Mouse (Mus musculus) midbrain, embryonic 10.5 days (tissue): ENCODE measurements around the gene Kat8. TPM values are rescaled to one million over a fixed set of nuclear protein-coding genes. Genes with fewer than 3 reads are reported as not detected.

ENCODE experiments used
- DNase-seq: peaks from one replicate; pipeline ENCODE4 v3.0.0-alpha.2; 2017; ENCODE audit warnings: low spot score
- H3K27ac ChIP-seq: fragments of 300-500 bp; sonication (generic); replicated peaks from 2 replicates; pipeline ENCODE4 v1.5.1; 2016; ENCODE audit warnings: mild to moderate bottlenecking
- H3K27me3 ChIP-seq: fragments of 300-500 bp; sonication (generic); 2 replicates; pipeline ENCODE4 v1.6.1; 2016; ENCODE audit warnings: low read depth, mild to moderate bottlenecking; ENCODE audit not compliant: poor library complexity, severe bottlenecking
- H3K36me3 ChIP-seq: fragments of 300-500 bp; sonication (generic); 2 replicates; pipeline ENCODE4 v1.6.1; 2016; ENCODE audit warnings: mild to moderate bottlenecking, moderate library complexity
- H3K4me1 ChIP-seq: fragments of 300-500 bp; sonication (generic); 2 replicates; pipeline ENCODE4 v1.6.1; 2016
- H3K4me3 ChIP-seq: fragments of 300-500 bp; sonication (generic); 2 replicates; pipeline ENCODE4 v1.5.1; 2016; ENCODE audit warnings: mild to moderate bottlenecking, moderate library complexity
- H3K9me3 ChIP-seq: fragments of 300-500 bp; sonication (generic); replicated peaks from 2 replicates; pipeline ENCODE4 v1.6.1; 2016; ENCODE audit warnings: mild to moderate bottlenecking
- WGBS: fragments of 180-500 bp; shearing (Covaris S2); methylation state at CpG from one replicate; pipeline ENCODE4 v1.1.7; 2016; 5-methylcytosine and 5-hydroxymethylcytosine counted together
- polyA plus RNA-seq: library from polyadenylated mRNA; unstranded; fragments of >200 nt; fragmentation: Nextera tagmentation; extraction: Ambion mirVana; gene quantifications from 2 replicates; pipeline ENCODE4 v1.2.1, GENCODE M21; 2016

Gene Kat8
- polyA plus RNA-seq, 1 experiment from 2014 or later = 52.4 TPM

- Histone ChIP-seq H3K4me3 (peak overlapping the region; percentile 27), H3K4me1 (peaks cover 5% of the 10 kb centered on the region), H3K9me3 (no peaks in the 10 kb centered on the region), H3K27me3 (peaks cover 38% of the 10 kb centered on the region), H3K36me3 (no peaks in the 10 kb centered on the region), H3K27ac (no peak overlapping the region)
- 15% methylated on average over 23 of the region's 23 CpGs for WGBS
- no peak for DNase-seq
Measured at GRCm38 (mm10) chr7:127944614-127945013, 32.3 kb downstream of the Kat8 start.

- Histone ChIP-seq H3K27ac (no peak within 1 kb of the TSS), H3K4me3 (no peak within 1 kb of the TSS), H3K9me3 (no peaks in the 10 kb centered on the region), H3K36me3 (no peaks in the 10 kb centered on the region), H3K4me1 (peaks cover 5% of the 10 kb centered on the region), H3K27me3 (peaks cover 38% of the 10 kb centered on the region)
- 83% methylated on average over 6 of the region's 6 CpGs for WGBS
- DNase-seq = no peak
Measured at GRCm38 (mm10) chr7:127946470-127947023, 34.2 kb downstream of the Kat8 start, which contains the start of gene Prss36. Prss36 (minus strand) TSS chr7:127946725.

- H3K9me3 ChIP-seq = no peaks in the 10 kb centered on the region
- WGBS = 49% methylated on average over 13 of the region's 13 CpGs
Measured at GRCm38 (mm10) chr7:127952864-127953581, 40.7 kb downstream of the Kat8 start.

GRCm38 (mm10) chr7:127959364-127959763 lies 47.0 kb downstream of the Kat8 start:
- WGBS = 77% methylated on average over 5 of the region's 5 CpGs
- no peaks in the 10 kb centered on the region for H3K36me3 ChIP-seq
- H3K4me1 ChIP-seq = no peaks in the 10 kb centered on the region
- H3K4me3 ChIP-seq = no peak overlapping the region
- H3K27me3 ChIP-seq = no peaks in the 10 kb centered on the region
- H3K27ac ChIP-seq = no peak overlapping the region
- no peaks in the 10 kb centered on the region for H3K9me3 ChIP-seq
- DNase-seq = no peak

More at GRCm38 (mm10) chr7:127952864-127953581, 40.7 kb downstream of the Kat8 start:
- Histone ChIP-seq H3K27ac (no peak overlapping the region), H3K4me3 (no peak overlapping the region), H3K36me3 (no peaks in the 10 kb centered on the region), H3K4me1 (no peaks in the 10 kb centered on the region), H3K27me3 (no peaks in the 10 kb centered on the region)
- DNase-seq = no peak

GRCm38 (mm10) chr7:127966371-127966918 lies 54.1 kb downstream of the Kat8 start:
- no peak for DNase-seq

GRCm38 (mm10) chr7:127967004-127967921 lies 54.9 kb downstream of the Kat8 start, which contains the start of gene Fus:
Fus (plus strand) TSS chr7:127967457.
- peak; percentile 94 for DNase-seq
- no peaks in the 10 kb centered on the region for H3K27me3 ChIP-seq
- peaks cover 34% of the 10 kb centered on the region for H3K36me3 ChIP-seq
- under 1% methylated on average over 92 of the region's 92 CpGs for WGBS
- peak within 1 kb of the TSS; percentile 100 for H3K27ac ChIP-seq
- H3K4me1 ChIP-seq = peaks cover 20% of the 10 kb centered on the region
- H3K4me3 ChIP-seq = peak within 1 kb of the TSS; percentile 96
- no peaks in the 10 kb centered on the region for H3K9me3 ChIP-seq

More at GRCm38 (mm10) chr7:127966371-127966918, 54.1 kb downstream of the Kat8 start:
- Histone ChIP-seq H3K36me3 (peaks cover 26% of the 10 kb centered on the region), H3K4me1 (peaks cover 20% of the 10 kb centered on the region), H3K4me3 (peak overlapping the region; percentile 96), H3K9me3 (no peaks in the 10 kb centered on the region), H3K27ac (peak overlapping the region; percentile 100), H3K27me3 (no peaks in the 10 kb centered on the region)
- 20% methylated on average over 10 of the region's 10 CpGs for WGBS

- Histone ChIP-seq H3K4me3 (peak overlapping the region; percentile 96), H3K27me3 (no peaks in the 10 kb centered on the region), H3K36me3 (peaks cover 43% of the 10 kb centered on the region), H3K27ac (peak overlapping the region; percentile 100), H3K4me1 (peaks cover 23% of the 10 kb centered on the region), H3K9me3 (no peaks in the 10 kb centered on the region)
- DNase-seq = peak; percentile 80
- under 1% methylated on average over 42 of the region's 42 CpGs for WGBS
Measured at GRCm38 (mm10) chr7:127967922-127968828, 55.9 kb downstream of the Kat8 start.

GRCm38 (mm10) chr7:127974413-127974930 lies 62.2 kb downstream of the Kat8 start:
- DNase-seq = no peak
- Histone ChIP-seq H3K4me1 (peaks cover 9% of the 10 kb centered on the region), H3K36me3 (peaks cover 100% of the 10 kb centered on the region), H3K4me3 (no peak overlapping the region), H3K27ac (no peak overlapping the region), H3K27me3 (no peaks in the 10 kb centered on the region), H3K9me3 (no peaks in the 10 kb centered on the region)
- WGBS = 93% methylated on average over 2 of the region's 2 CpGs

Other genes starting within 250 kb of the Kat8 start
- 47.8 and 48.9 TPM in 2 replicates for gene Bcl7c, start 203.6 kb upstream of the Kat8 start, polyA plus RNA-seq
- 5.1 and 5.2 TPM in 2 replicates for gene Ctf1, start 199.8 kb upstream of the Kat8 start, polyA plus RNA-seq
- gene Ctf2, start 180.3 kb upstream of the Kat8 start, polyA plus RNA-seq = 0.22 and 0.36 TPM in 2 replicates
- gene Fbxl19, start 168.0 kb upstream of the Kat8 start, polyA plus RNA-seq = 7.9 and 8.3 TPM in 2 replicates
- gene Orai3, start 142.7 kb upstream of the Kat8 start, polyA plus RNA-seq = 8.3 and 10.1 TPM in 2 replicates
- 13.4 and 14.7 TPM in 2 replicates for gene Setd1a, start 135.8 kb upstream of the Kat8 start, polyA plus RNA-seq
- 0.35 TPM in 1 of 2 replicates, not detected in the other for gene Gm49388, start 126.9 kb upstream of the Kat8 start, polyA plus RNA-seq
- gene Hsd3b7, start 111.9 kb upstream of the Kat8 start, polyA plus RNA-seq = 5.0 and 7.2 TPM in 2 replicates
- 19.5 and 21.6 TPM in 2 replicates for gene Stx4a, start 88.2 kb upstream of the Kat8 start, polyA plus RNA-seq
- gene Stx1b, start 88.0 kb upstream of the Kat8 start, polyA plus RNA-seq = 5.4 and 9.7 TPM in 2 replicates
- 17.2 and 18.7 TPM in 2 replicates for gene Zfp646, start 36.3 kb upstream of the Kat8 start, polyA plus RNA-seq
- gene Zfp668, start 35.7 kb upstream of the Kat8 start, polyA plus RNA-seq = 41.5 and 47.3 TPM in 2 replicates
- 0.52 and 0.68 TPM in 2 replicates for gene Prss53, start 21.5 kb upstream of the Kat8 start, polyA plus RNA-seq
- gene Gm21974, start 17.1 kb upstream of the Kat8 start, polyA plus RNA-seq = not detected in 2 replicates
- gene Vkorc1, start 16.9 kb upstream of the Kat8 start, polyA plus RNA-seq = 43.4 and 44.6 TPM in 2 replicates
- gene Bckdk, start 8.4 kb upstream of the Kat8 start, polyA plus RNA-seq = 128 and 130 TPM in 2 replicates
- gene Prss8, start 17.6 kb downstream of the Kat8 start, polyA plus RNA-seq = 1.6 and 2.1 TPM in 2 replicates
- gene Prss36, start 34.2 kb downstream of the Kat8 start, polyA plus RNA-seq = 11.0 and 13.0 TPM in 2 replicates
- gene Fus, start 54.9 kb downstream of the Kat8 start, polyA plus RNA-seq = 336 and 358 TPM in 2 replicates
- 6.1 and 7.5 TPM in 2 replicates for gene Pycard, start 81.4 kb downstream of the Kat8 start, polyA plus RNA-seq
- not detected in 2 replicates for gene Trim72, start 91.4 kb downstream of the Kat8 start, polyA plus RNA-seq
- 0.48 and 0.68 TPM in 2 replicates for gene Itgam, start 150.1 kb downstream of the Kat8 start, polyA plus RNA-seq
- not detected in 2 replicates for gene Gm49368, start 150.2 kb downstream of the Kat8 start, polyA plus RNA-seq
- not detected in 2 replicates for gene Itgax, start 217.0 kb downstream of the Kat8 start, polyA plus RNA-seq
- 0.16 TPM in 1 of 2 replicates, not detected in the other for gene Itgad, start 241.9 kb downstream of the Kat8 start, polyA plus RNA-seq